Mouse (Mus musculus) hindbrain, embryonic 12.5 days (tissue): ENCODE data around the gene Nyap1. TPM values are rescaled to one million over a fixed set of nuclear protein-coding genes. Genes with fewer than 3 reads are reported as not detected.

Experiments used
- ATAC-seq: fragments of 200-750 bp; cut with Nextera tagmentation; 2 replicates; pipeline ENCODE4 v1.8.0; 2017; ENCODE audit warnings: moderate TSS enrichment; ENCODE audit not compliant: low FRiP score
- H3K27ac ChIP-seq: fragments of 300-500 bp; sonication (generic); 2 replicates; pipeline ENCODE4 v1.5.1; 2016; ENCODE audit warnings: mild to moderate bottlenecking
- H3K27me3 ChIP-seq: fragments of 300-500 bp; sonication (generic); 2 replicates; pipeline ENCODE4 v1.6.1; 2016; ENCODE audit warnings: mild to moderate bottlenecking
- H3K36me3 ChIP-seq: fragments of 300-500 bp; sonication (generic); 2 replicates; pipeline ENCODE4 v1.6.1; 2016; ENCODE audit warnings: mild to moderate bottlenecking
- H3K4me1 ChIP-seq: fragments of 300-500 bp; sonication (generic); 2 replicates; pipeline ENCODE4 v1.6.1; 2016
- H3K4me2 ChIP-seq: fragments of 300-500 bp; sonication (generic); replicated peaks from 2 replicates; pipeline ENCODE4 v1.6.1; 2016; ENCODE audit warnings: mild to moderate bottlenecking
- H3K4me3 ChIP-seq: fragments of 300-500 bp; sonication (generic); 2 replicates; pipeline ENCODE4 v1.5.1; 2016; ENCODE audit warnings: mild to moderate bottlenecking
- H3K9ac ChIP-seq: fragments of 300-500 bp; sonication (generic); 2 replicates; pipeline ENCODE4 v1.6.1; 2016; ENCODE audit warnings: mild to moderate bottlenecking, moderate library complexity
- H3K9me3 ChIP-seq: fragments of 300-500 bp; sonication (generic); replicated peaks from 2 replicates; pipeline ENCODE4 v1.6.1; 2016; ENCODE audit warnings: mild to moderate bottlenecking
- WGBS: fragments of 180-500 bp; shearing (Covaris S2); methylation state at CpG from one replicate; pipeline ENCODE4 v1.1.7; 2016; 5-methylcytosine and 5-hydroxymethylcytosine counted together
- polyA plus RNA-seq: library from polyadenylated mRNA; unstranded; fragments of >200 nt; fragmentation: Nextera tagmentation; extraction: Ambion mirVana; gene quantifications from 2 replicates; pipeline ENCODE4 v1.2.1, GENCODE M21; 2016

Nyap1 gene
- polyA plus RNA-seq, 1 experiment from 2014 or later, result 20.9 TPM

DNA sequence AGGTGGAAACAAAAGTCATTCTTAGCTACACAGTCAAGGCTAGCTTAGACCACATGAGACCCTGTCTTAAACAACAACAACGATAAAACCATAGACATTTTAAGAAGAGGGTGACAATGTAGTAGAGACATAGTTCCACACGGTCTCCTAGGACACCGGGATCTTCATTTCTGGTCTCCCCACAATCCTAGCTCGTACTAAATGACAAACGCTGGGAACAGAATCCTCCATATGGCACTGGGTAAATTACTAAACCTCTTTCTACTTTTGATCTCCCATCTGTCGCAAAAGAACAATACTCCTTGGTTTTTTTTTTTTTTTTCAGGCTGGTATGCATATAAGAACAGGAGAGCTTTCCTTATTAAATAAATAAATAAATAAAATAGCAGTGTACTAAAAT is 58.9 kb downstream of the Nyap1 start:
- H3K4me2 ChIP-seq, result 0 out of 2 replicates have a peak overlapping the region, but pooled peaks have one; percentile 21
- H3K4me3 ChIP-seq, result no peak overlapping the region

More for the DNA sequence above, 58.9 kb downstream of the Nyap1 start:
- Histone ChIP-seq H3K9ac (no peak overlapping the region), H3K4me1 (peaks cover 18% of the 10 kb centered on the region), H3K36me3 (peaks cover 4% of the 10 kb centered on the region), H3K27ac (no peak overlapping the region), H3K27me3 (no peaks in the 10 kb centered on the region), H3K9me3 (no peaks in the 10 kb centered on the region)
- WGBS, result 81% methylated on average over 6 of the region's 6 CpGs
- ATAC-seq, result no peak

Other genes with a start within 250 kb of the Nyap1 start
- gene Pop7, start 239.1 kb downstream of the Nyap1 start, polyA plus RNA-seq, result 60.7 and 61.3 TPM in 2 replicates
- 17.9 and 19.0 TPM in 2 replicates for gene Gigyf1, start 223.1 kb downstream of the Nyap1 start, polyA plus RNA-seq
- gene Epo, start 208.4 kb downstream of the Nyap1 start, polyA plus RNA-seq, result not detected in 2 replicates
- 466 and 467 TPM in 2 replicates for gene Gnb2, start 208.1 kb downstream of the Nyap1 start, polyA plus RNA-seq
- 103 and 108 TPM in 2 replicates for gene Actl6b, start 188.1 kb downstream of the Nyap1 start, polyA plus RNA-seq
- gene Tfr2, start 171.8 kb downstream of the Nyap1 start, polyA plus RNA-seq, result 3.3 and 3.4 TPM in 2 replicates
- 38.7 and 40.0 TPM in 2 replicates for gene Mospd3, start 140.5 kb downstream of the Nyap1 start, polyA plus RNA-seq
- 66.6 and 82.5 TPM in 2 replicates for gene Pcolce, start 127.8 kb downstream of the Nyap1 start, polyA plus RNA-seq
- 0.23 and 0.25 TPM in 2 replicates for gene Fbxo24, start 112.6 kb downstream of the Nyap1 start, polyA plus RNA-seq
- gene Lrch4, start 112.5 kb downstream of the Nyap1 start, polyA plus RNA-seq, result 32.4 and 34.3 TPM in 2 replicates
- 8.3 and 10.8 TPM in 2 replicates for gene Gm20605, start 112.4 kb downstream of the Nyap1 start, polyA plus RNA-seq
- gene Sap25, start 100.3 kb downstream of the Nyap1 start, polyA plus RNA-seq, result 7.6 and 8.0 TPM in 2 replicates
- 0.10 and 0.22 TPM in 2 replicates for gene Irs3, start 95.9 kb downstream of the Nyap1 start, polyA plus RNA-seq
- gene Agfg2, start 56.9 kb downstream of the Nyap1 start, polyA plus RNA-seq, result 21.2 and 22.4 TPM in 2 replicates
- 81.8 and 82.9 TPM in 2 replicates for gene Tsc22d4, start 4.1 kb upstream of the Nyap1 start, polyA plus RNA-seq
- gene Ppp1r35, start 37.2 kb upstream of the Nyap1 start, polyA plus RNA-seq, result 55.1 and 59.7 TPM in 2 replicates
- gene Mepce, start 46.0 kb upstream of the Nyap1 start, polyA plus RNA-seq, result 11.0 and 14.8 TPM in 2 replicates
- 19.5 and 20.1 TPM in 2 replicates for gene Zcwpw1, start 46.2 kb upstream of the Nyap1 start, polyA plus RNA-seq
- gene Pilra, start 94.7 kb upstream of the Nyap1 start, polyA plus RNA-seq, result 0.21 and 1.1 TPM in 2 replicates
- not detected in 2 replicates for gene Pilrb1, start 116.5 kb upstream of the Nyap1 start, polyA plus RNA-seq
- not detected in 2 replicates for gene Pilrb2, start 130.2 kb upstream of the Nyap1 start, polyA plus RNA-seq
- not detected in 2 replicates for gene Cyp3a13, start 180.0 kb upstream of the Nyap1 start, polyA plus RNA-seq
- 0.17 and 0.74 TPM in 2 replicates for gene Gjc3, start 221.5 kb upstream of the Nyap1 start, polyA plus RNA-seq
- gene Azgp1, start 239.9 kb upstream of the Nyap1 start, polyA plus RNA-seq, result not detected in 2 replicates